Mouse (Mus musculus): ENCODE data around the gene Olfr27. TPM values are rescaled to one million over a fixed set of nuclear protein-coding genes. Genes with fewer than 3 reads are reported as not detected.

Olfr27 gene
- polyA plus RNA-seq (2016; fragmentation: Nextera tagmentation; extraction: Ambion mirVana), result not detected in 2 replicates

DNA sequence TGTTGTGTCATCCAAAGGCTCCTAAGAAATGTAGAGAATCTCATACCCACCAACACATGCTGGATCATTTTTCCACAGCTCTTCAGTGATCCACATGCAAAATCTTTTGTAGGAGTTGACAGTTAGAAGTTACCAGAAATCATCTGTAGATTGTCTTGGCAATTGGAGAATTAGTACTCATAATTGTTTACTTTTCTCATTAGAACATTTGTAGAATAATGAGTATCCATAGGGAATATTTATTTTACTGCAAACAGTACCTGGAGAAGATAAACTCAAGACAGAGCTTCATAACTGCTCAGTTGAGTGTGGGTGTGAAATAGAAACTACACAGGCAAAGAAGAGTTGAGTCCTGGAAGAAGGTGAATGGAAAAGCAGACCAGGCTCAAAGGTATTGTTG is at the start of gene Olfr27:
Gene Olfr27, plus strand, starts transcription at position 301 of the 400 bp plus-strand sequence.
- no peak within 1 kb of the TSS for H3K4me2 ChIP-seq
- no peak for ATAC-seq (ENCODE audit: insufficient number of reproducible peaks, insufficient read depth, low FRiP score, low TSS enrichment, low read depth)
- no peak within 1 kb of the TSS for H3K9ac ChIP-seq (replicated peaks)

DNA sequence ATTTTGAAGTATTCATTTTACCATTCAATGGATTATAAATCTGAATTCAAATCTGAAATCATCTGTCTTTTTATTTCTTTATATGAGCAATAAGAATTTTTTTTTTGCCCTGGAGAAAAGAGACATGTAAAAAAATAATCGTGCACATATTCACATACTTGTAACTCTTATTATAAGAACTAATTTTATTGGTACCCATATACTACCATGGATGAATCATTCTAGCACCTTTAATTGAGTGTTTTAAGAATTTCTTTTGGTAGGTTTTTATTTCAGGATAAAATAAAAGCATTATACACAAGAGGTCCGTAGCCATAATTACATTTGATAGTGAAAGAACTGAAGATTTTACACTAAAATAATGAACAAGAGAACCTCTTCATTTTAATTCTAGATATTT is 49.1 kb upstream of the Olfr27 start, which contains the start of gene Olfr938:
Gene Olfr938, minus strand, starts transcription at position 101 of the 400 bp plus-strand sequence.
- H3K27me3 ChIP-seq, result no peaks in the 10 kb centered on the region
- H3K9me3 ChIP-seq, result 0 out of 2 replicates have a peak, but pooled peaks cover 7% of the 10 kb centered on the region
- 88% methylated on average over 2 of the region's 2 CpGs for WGBS
- no peak within 1 kb of the TSS for H3K9ac ChIP-seq (replicated peaks)
- no peak within 1 kb of the TSS for H3K27ac ChIP-seq
- H3K4me2 ChIP-seq, result no peak within 1 kb of the TSS
- H3K36me3 ChIP-seq, result no peaks in the 10 kb centered on the region
- no peaks in the 10 kb centered on the region for H3K4me1 ChIP-seq (replicated peaks)
- ATAC-seq (ENCODE audit: insufficient number of reproducible peaks, insufficient read depth, low FRiP score, low TSS enrichment, low read depth), result no peak
- no peak within 1 kb of the TSS for H3K4me3 ChIP-seq (replicated peaks)

More for the DNA sequence above, at the start of gene Olfr27:
- Histone ChIP-seq H3K4me3 (replicated peaks) (no peak within 1 kb of the TSS), H3K36me3 (no peaks in the 10 kb centered on the region), H3K27ac (no peak within 1 kb of the TSS), H3K4me1 (replicated peaks) (no peaks in the 10 kb centered on the region), H3K27me3 (no peaks in the 10 kb centered on the region), H3K9me3 (no peaks in the 10 kb centered on the region)

- ATAC-seq (ENCODE audit: insufficient number of reproducible peaks, insufficient read depth, low FRiP score, low TSS enrichment, low read depth), result no peak
- Histone ChIP-seq H3K9me3 (no peaks in the 10 kb centered on the region), H3K4me1 (replicated peaks) (no peaks in the 10 kb centered on the region), H3K27me3 (no peaks in the 10 kb centered on the region), H3K4me3 (replicated peaks) (no peak overlapping the region), H3K9ac (replicated peaks) (no peak overlapping the region), H3K4me2 (no peak overlapping the region), H3K36me3 (no peaks in the 10 kb centered on the region), H3K27ac (no peak overlapping the region)
- 88% methylated on average over 1 of the region's 1 CpGs for WGBS
These were observed 605 bp upstream of the Olfr27 start for GRCm38 (mm10) chr9:39127326-39127725.

DNA sequence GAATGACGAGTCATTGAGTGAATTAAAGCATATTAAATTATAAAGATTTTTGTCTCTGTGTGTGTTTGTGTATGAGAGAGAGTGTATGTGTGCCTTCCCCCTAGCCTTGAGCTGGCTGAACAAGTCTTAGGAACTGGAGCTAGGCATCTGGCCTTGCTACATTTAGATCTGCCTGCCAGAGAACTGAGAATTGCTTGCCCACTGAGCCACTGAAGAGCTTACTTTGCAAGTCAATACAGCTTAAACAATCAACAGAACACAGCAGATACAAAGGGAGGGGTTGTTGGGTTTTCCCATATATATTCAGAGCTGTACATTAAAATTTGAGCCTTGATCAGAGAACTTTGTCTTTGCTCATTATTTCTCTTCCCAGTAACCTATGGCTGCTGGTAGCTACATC is 24.5 kb downstream of the Olfr27 start:
- H3K4me1 ChIP-seq (replicated peaks), result no peaks in the 10 kb centered on the region
- no peak overlapping the region for H3K9ac ChIP-seq (replicated peaks)
- H3K27ac ChIP-seq, result no peak overlapping the region
- WGBS, result 65% methylated on average over 1 of the region's 1 CpGs
- H3K4me2 ChIP-seq, result no peak overlapping the region
- no peak for ATAC-seq (ENCODE audit: insufficient number of reproducible peaks, insufficient read depth, low FRiP score, low TSS enrichment, low read depth)
- no peaks in the 10 kb centered on the region for H3K27me3 ChIP-seq
- H3K36me3 ChIP-seq, result no peaks in the 10 kb centered on the region
- H3K4me3 ChIP-seq (replicated peaks), result no peak overlapping the region
- H3K9me3 ChIP-seq, result no peaks in the 10 kb centered on the region

- ATAC-seq (ENCODE audit: insufficient number of reproducible peaks, insufficient read depth, low FRiP score, low TSS enrichment, low read depth), result no peak
- H3K9me3 ChIP-seq, result peaks cover 15% of the 10 kb centered on the region; the same call in 1 of the 2 replicates
- H3K4me3 ChIP-seq (replicated peaks), result no peak within 1 kb of the TSS
- WGBS, result 88% methylated on average over 5 of the region's 5 CpGs
- no peak within 1 kb of the TSS for H3K27ac ChIP-seq
- no peaks in the 10 kb centered on the region for H3K27me3 ChIP-seq
- H3K9ac ChIP-seq (replicated peaks), result no peak within 1 kb of the TSS
- no peak within 1 kb of the TSS for H3K4me2 ChIP-seq
- no peaks in the 10 kb centered on the region for H3K4me1 ChIP-seq (replicated peaks)
- H3K36me3 ChIP-seq, result no peaks in the 10 kb centered on the region
These were observed 38.1 kb downstream of the Olfr27 start, which contains the start of gene Olfr943 for GRCm38 (mm10) chr9:39166004-39166403. Gene Olfr943 (plus strand): TSS chr9:39166304.

Other genes with a start within 250 kb of the Olfr27 start
- gene Olfr930, start 198.3 kb upstream of the Olfr27 start, polyA plus RNA-seq (2016; fragmentation: Nextera tagmentation; extraction: Ambion mirVana), result not detected in 2 replicates
- gene Olfr933, start 155.8 kb upstream of the Olfr27 start, polyA plus RNA-seq (2016; fragmentation: Nextera tagmentation; extraction: Ambion mirVana), result not detected in 2 replicates
- not detected in 2 replicates for gene Olfr934, start 139.8 kb upstream of the Olfr27 start, polyA plus RNA-seq (2016; fragmentation: Nextera tagmentation; extraction: Ambion mirVana)
- gene Olfr935, start 128.4 kb upstream of the Olfr27 start, polyA plus RNA-seq (2016; fragmentation: Nextera tagmentation; extraction: Ambion mirVana), result not detected in 2 replicates
- gene Olfr146, start 104.8 kb upstream of the Olfr27 start, polyA plus RNA-seq (2016; fragmentation: Nextera tagmentation; extraction: Ambion mirVana), result not detected in 2 replicates
- not detected in 2 replicates for gene Olfr937, start 63.2 kb upstream of the Olfr27 start, polyA plus RNA-seq (2016; fragmentation: Nextera tagmentation; extraction: Ambion mirVana)
- not detected in 2 replicates for gene Olfr938, start 49.2 kb upstream of the Olfr27 start, polyA plus RNA-seq (2016; fragmentation: Nextera tagmentation; extraction: Ambion mirVana)
- gene Olfr943, start 38.2 kb downstream of the Olfr27 start, polyA plus RNA-seq (2016; fragmentation: Nextera tagmentation; extraction: Ambion mirVana), result not detected in 2 replicates
- gene Olfr944, start 73.8 kb downstream of the Olfr27 start, polyA plus RNA-seq (2016; fragmentation: Nextera tagmentation; extraction: Ambion mirVana), result not detected in 2 replicates
- not detected in 2 replicates for gene Olfr1537, start 121.9 kb downstream of the Olfr27 start, polyA plus RNA-seq (2016; fragmentation: Nextera tagmentation; extraction: Ambion mirVana)
- not detected in 2 replicates for gene Olfr945, start 148.7 kb downstream of the Olfr27 start, polyA plus RNA-seq (2016; fragmentation: Nextera tagmentation; extraction: Ambion mirVana)
- gene Olfr948, start 197.9 kb downstream of the Olfr27 start, polyA plus RNA-seq (2016; fragmentation: Nextera tagmentation; extraction: Ambion mirVana), result not detected in 2 replicates